Mouse (Mus musculus) cortical plate, adult 2 months (tissue): Measurements from ENCODE around the gene Pfkfb2.

Experiments
- CTCF ChIP-seq: fragments of 200-500 bp; IDR thresholded peaks from 2 replicates; pipeline ENCODE4 v1.5.1; 2011; ENCODE audit warnings: mild to moderate bottlenecking, control low read depth, low read length; ENCODE audit not compliant: insufficient read depth; ENCODE audit errors: extremely low read depth
- POLR2A ChIP-seq: fragments of 200-500 bp; IDR thresholded peaks from 2 replicates; pipeline ENCODE4 v1.6.1; 2011; ENCODE audit warnings: mild to moderate bottlenecking, low read length, control low read depth; ENCODE audit not compliant: insufficient read depth; ENCODE audit errors: extremely low read depth

GRCm38 (mm10) chr1:130644103-130644502, 85.0 kb downstream of the Pfkfb2 start:
- TF ChIP-seq POLR2A: no peak
- no peak for TF ChIP-seq CTCF
